Mouse (Mus musculus): ENCODE measurements at regions not wholly inside any gene's neighbourhood (a gene's known extent, or its start where the extent isn't known, plus 50 kb on each side); places are given as distances from the start of the nearest gene placed in this dataset.

DNA sequence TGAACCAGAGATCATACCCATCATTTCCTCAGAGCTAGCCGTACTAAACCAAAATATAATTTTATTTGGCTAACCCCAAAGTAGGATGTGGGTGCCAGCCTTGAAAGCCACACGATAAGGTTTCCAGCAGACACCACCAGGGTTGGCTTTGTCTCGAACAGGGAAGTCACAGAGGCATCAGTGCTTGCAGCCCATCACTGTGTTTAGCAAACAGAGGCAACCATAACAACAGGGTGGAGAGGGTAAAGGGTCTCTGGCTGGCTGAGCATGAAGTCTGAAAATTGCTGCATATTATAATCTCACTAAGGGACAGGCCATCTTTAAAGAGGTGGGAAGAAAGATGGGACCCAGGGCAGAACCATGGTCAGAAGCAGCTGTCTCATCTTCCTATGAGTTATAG is 552.3 kb upstream of the Btbd3 start:
- TF ChIP-seq CTCF (IDR thresholded peaks at IDR 0.05; ENCODE audit: extremely low read depth, insufficient read length, insufficient replicate concordance, low read depth, low read length) (no peak), POLR2A (IDR thresholded peaks at IDR 0.05; ENCODE audit: low read depth, low read length) (no peak)
